Mouse (Mus musculus): Measurements from ENCODE around the gene Oas1e.

- TF ChIP-seq POLR2A (IDR thresholded peaks at IDR 0.05; ENCODE audit: borderline replicate concordance, low read depth, low read length) (no peak), CTCF (IDR thresholded peaks at IDR 0.05; ENCODE audit: low read depth, low read length) (no peak)
These were observed 12.9 kb downstream of the Oas1e start for GRCm38 (mm10) chr5:120782446-120782845.
